Mouse (Mus musculus) C2C12 (cell line): ENCODE results near the gene Trmt10a. TPM values are rescaled to one million over a fixed set of nuclear protein-coding genes. Genes with fewer than 3 reads are reported as not detected.

Experiments
- H3K27me3 ChIP-seq: one replicate; pipeline ENCODE4 v1.6.1; 2011; ENCODE audit not compliant: control insufficient read depth, insufficient read depth, insufficient read length
- H3K36me3 ChIP-seq: one replicate; pipeline ENCODE4 v1.6.1; 2011; ENCODE audit not compliant: control insufficient read depth, insufficient read depth
- H3K4me3 ChIP-seq: one replicate; pipeline ENCODE4 v1.5.1; 2011; ENCODE audit warnings: mild to moderate bottlenecking, control low read depth; ENCODE audit not compliant: poor library complexity, insufficient read depth, severe bottlenecking
- H3K79me2 ChIP-seq: one replicate; pipeline ENCODE4 v1.6.1; 2011; ENCODE audit not compliant: control insufficient read depth, insufficient read depth
- H3K79me3 ChIP-seq: one replicate; pipeline ENCODE4 v1.6.1; 2011; ENCODE audit warnings: low read depth, control low read depth
- H3ac ChIP-seq: one replicate; pipeline ENCODE3; 2011; ENCODE audit warnings: low read depth; ENCODE audit not compliant: control insufficient read depth, insufficient read length
- CEBPB ChIP-seq: IDR thresholded peaks from one replicate; pipeline ENCODE4 v1.6.1; 2011; ENCODE audit warnings: low read depth, mild to moderate bottlenecking, control low read depth, moderate library complexity
- CTCF ChIP-seq: IDR thresholded peaks from one replicate; pipeline ENCODE4 v1.5.1; 2011; ENCODE audit not compliant: control insufficient read depth, insufficient read depth, insufficient read length
- FOSL1 ChIP-seq: IDR thresholded peaks from one replicate; pipeline ENCODE4 v1.8.0; 2011; ENCODE audit warnings: mild to moderate bottlenecking, low read length; ENCODE audit not compliant: poor library complexity, insufficient read depth, severe bottlenecking
- MAX ChIP-seq: IDR thresholded peaks from one replicate; pipeline ENCODE4 v1.6.1; 2011; ENCODE audit warnings: mild to moderate bottlenecking, control low read depth
- MYOD1 ChIP-seq: IDR thresholded peaks from one replicate; pipeline ENCODE4 v1.6.1; 2011; ENCODE audit warnings: low read depth; ENCODE audit not compliant: control insufficient read depth, insufficient read length
- MYOG ChIP-seq: IDR thresholded peaks from one replicate; pipeline ENCODE4 v1.6.1; 2011; ENCODE audit not compliant: control insufficient read depth, insufficient read length; ENCODE audit errors: extremely low read depth
- USF1 ChIP-seq: IDR thresholded peaks from one replicate; pipeline ENCODE4 v1.6.1; 2011; ENCODE audit warnings: low read depth, mild to moderate bottlenecking, control low read depth, moderate library complexity
- polyA plus RNA-seq: library from polyadenylated mRNA; unstranded; fragments of >200 nt; fragmentation: generic; extraction: Trizol; gene quantifications from one replicate; pipeline ENCODE4 v1.2.1, GENCODE M21; 2012; ENCODE audit warnings: missing spikeins

Trmt10a gene
- polyA plus RNA-seq, 1 experiment: 6.8 TPM

GRCm38 (mm10) chr3:138148811-138149210 lies 5.6 kb downstream of the Trmt10a start:
- TF ChIP-seq CTCF (no peak), MAX (no peak), FOSL1 (no peak), MYOG (no peak), CEBPB (no peak), USF1 (no peak), MYOD1 (no peak)
- no peak overlapping the region for H3K4me3 ChIP-seq
- H3K36me3 ChIP-seq: peaks cover 61% of the 10 kb centered on the region
- no peak overlapping the region for H3ac ChIP-seq
- H3K79me3 ChIP-seq: peaks cover 11% of the 10 kb centered on the region
- no peaks in the 10 kb centered on the region for H3K27me3 ChIP-seq
- peaks cover 19% of the 10 kb centered on the region for H3K79me2 ChIP-seq

GRCm38 (mm10) chr3:138155062-138155461 lies 11.8 kb downstream of the Trmt10a start:
- Histone ChIP-seq H3K79me2 (no peaks in the 10 kb centered on the region), H3K79me3 (no peaks in the 10 kb centered on the region), H3K36me3 (peaks cover 56% of the 10 kb centered on the region)

GRCm38 (mm10) chr3:138156651-138157050 lies 13.4 kb downstream of the Trmt10a start:
- Histone ChIP-seq H3K36me3 (peaks cover 42% of the 10 kb centered on the region), H3ac (no peak overlapping the region), H3K27me3 (no peaks in the 10 kb centered on the region), H3K79me3 (no peaks in the 10 kb centered on the region), H3K4me3 (no peak overlapping the region), H3K79me2 (no peaks in the 10 kb centered on the region)
- no peak for TF ChIP-seq FOSL1
- TF ChIP-seq USF1: no peak
- no peak for TF ChIP-seq CEBPB
- no peak for TF ChIP-seq MYOG

More at GRCm38 (mm10) chr3:138155062-138155461, 11.8 kb downstream of the Trmt10a start:
- no peak for TF ChIP-seq CEBPB
- no peak for TF ChIP-seq CTCF
- TF ChIP-seq MYOD1: no peak
- TF ChIP-seq USF1: no peak
- no peak for TF ChIP-seq MAX
- no peak for TF ChIP-seq MYOG
- TF ChIP-seq FOSL1: no peak
- H3K27me3 ChIP-seq: no peaks in the 10 kb centered on the region
- H3K4me3 ChIP-seq: no peak overlapping the region
- H3ac ChIP-seq: no peak overlapping the region

- Histone ChIP-seq H3K79me2 (no peaks in the 10 kb centered on the region), H3K27me3 (no peaks in the 10 kb centered on the region), H3K79me3 (no peaks in the 10 kb centered on the region), H3K4me3 (no peak overlapping the region), H3K36me3 (peaks cover 2% of the 10 kb centered on the region), H3ac (no peak overlapping the region)
- TF ChIP-seq FOSL1: no peak
- TF ChIP-seq MYOG: no peak
- TF ChIP-seq CTCF: no peak
Observed at GRCm38 (mm10) chr3:138161623-138162022, 18.4 kb downstream of the Trmt10a start.

GRCm38 (mm10) chr3:138162553-138163183 lies 19.4 kb downstream of the Trmt10a start:
- Histone ChIP-seq H3K79me3 (no peaks in the 10 kb centered on the region), H3K79me2 (no peaks in the 10 kb centered on the region), H3ac (no peak overlapping the region), H3K4me3 (no peak overlapping the region), H3K36me3 (no peaks in the 10 kb centered on the region), H3K27me3 (no peaks in the 10 kb centered on the region)
- TF ChIP-seq FOSL1 (no peak), CTCF (no peak), MYOD1 (no peak), USF1 (no peak), MYOG (no peak), MAX (no peak), CEBPB (no peak)

- no peak overlapping the region for H3ac ChIP-seq
- H3K79me3 ChIP-seq: no peaks in the 10 kb centered on the region
- TF ChIP-seq USF1 (no peak), FOSL1 (no peak), MAX (no peak), CTCF (no peak), MYOG (no peak), CEBPB (no peak), MYOD1 (no peak)
- H3K4me3 ChIP-seq: no peak overlapping the region
- no peaks in the 10 kb centered on the region for H3K36me3 ChIP-seq
- H3K27me3 ChIP-seq: no peaks in the 10 kb centered on the region
- no peaks in the 10 kb centered on the region for H3K79me2 ChIP-seq
Observed at GRCm38 (mm10) chr3:138173291-138173690, 30.0 kb downstream of the Trmt10a start.
